14 mouse cellular contexts compared by ENCODE assay signal in genomic region chr8:55025851-55026660, GRCm38 (mm10).
DNase-seq lines count a peak whose midpoint lies in the region; ATAC-seq and TF ChIP-seq lines count a peak whose summit lies in the region.
"Had no signal": no experiment of that assay in that cellular context is flagged by ENCODE, and none has a peak within 500 bp of the region (broad histone marks: within the 10 kb centered on the region; RNA-seq: fewer than 3 reads in every experiment).

No protein-coding gene starts in this region.

- DNase-seq in cerebellum, adult 11 months: no peak
- DNase-seq in brain, embryonic 14.5 days (ENCODE audit: low read depth): peak; percentile 93
- DNase-seq in hindbrain, embryonic 10.5 days (ENCODE audit: low spot score): no peak
- no peak for DNase-seq in gastrocnemius, postnatal 10 days
- no peak for DNase-seq in urinary bladder, adult 18-20 months (ENCODE audit: low spot score in 2 of 2)
- no peak for DNase-seq in kidney, postnatal 36 days
- DNase-seq: kidney, adult 2 months; right cerebral cortex, adult 18-20 months had no signal

- WGBS in hindbrain, embryonic 10.5 days: 61% methylated on average over 10 of the region's 10 CpGs
- 6% methylated on average over 10 of the region's 10 CpGs for WGBS in midbrain, embryonic 15.5 days

- H3K9me3 ChIP-seq in hindbrain, embryonic 10.5 days: no peaks in the 10 kb centered on the region
- H3K9me3 ChIP-seq in midbrain, embryonic 15.5 days: no peaks in the 10 kb centered on the region
- H3K9me3 ChIP-seq: embryonic facial prominence, embryonic 15.5 days; heart, embryonic 15.5 days; limb, embryonic 13.5 days; lung, embryonic 15.5 days had no signal

- TF ChIP-seq CTCF in brain, embryonic 14.5 days (IDR thresholded peaks at IDR 0.05; ENCODE audit: borderline replicate concordance, extremely low read depth, insufficient read depth, insufficient read length): no peak

- H3K4me2 ChIP-seq in midbrain, embryonic 15.5 days: peak overlapping the region; percentile 35
- H3K4me2 ChIP-seq: embryonic facial prominence, embryonic 15.5 days; heart, embryonic 15.5 days; limb, embryonic 13.5 days; lung, embryonic 15.5 days had no signal

- no peak for TF ChIP-seq POLR2A in brain, embryonic 14.5 days (IDR thresholded peaks at IDR 0.05; ENCODE audit: borderline replicate concordance, extremely low read depth, insufficient read depth, insufficient read length, poor library complexity, severe bottlenecking)

- H3K4me1 ChIP-seq in hindbrain, embryonic 10.5 days (replicated peaks): peaks cover 5% of the 10 kb centered on the region
- H3K4me1 ChIP-seq in midbrain, embryonic 15.5 days: peaks cover 20% of the 10 kb centered on the region
- H3K4me1 ChIP-seq: embryonic facial prominence, embryonic 15.5 days; heart, embryonic 15.5 days; limb, embryonic 13.5 days; lung, embryonic 15.5 days had no signal

- no peak overlapping the region for H3K4me3 ChIP-seq in hindbrain, embryonic 10.5 days
- H3K4me3 ChIP-seq in midbrain, embryonic 15.5 days: peak overlapping the region; percentile 15; the same call in 1 of the 2 replicates
- H3K4me3 ChIP-seq: embryonic facial prominence, embryonic 15.5 days; heart, embryonic 15.5 days; limb, embryonic 13.5 days; lung, embryonic 15.5 days had no signal

- 0 out of 2 replicates have a peak, but pooled peaks have one; percentile 58 for ATAC-seq in cerebellum, adult (ENCODE audit: insufficient number of reproducible peaks, low FRiP score, low TSS enrichment)
- ATAC-seq in midbrain, embryonic 15.5 days (replicated peaks): peak; percentile 85

- peak overlapping the region; percentile 58 for H3K27ac ChIP-seq in hindbrain, embryonic 10.5 days
- H3K27ac ChIP-seq in midbrain, embryonic 15.5 days: peak overlapping the region; percentile 84
- H3K27ac ChIP-seq: embryonic facial prominence, embryonic 15.5 days; heart, embryonic 15.5 days; limb, embryonic 13.5 days; lung, embryonic 15.5 days had no signal

- H3K9ac ChIP-seq in midbrain, embryonic 15.5 days: peak overlapping the region; percentile 5
- H3K9ac ChIP-seq: embryonic facial prominence, embryonic 15.5 days; heart, embryonic 15.5 days; limb, embryonic 13.5 days; lung, embryonic 15.5 days had no signal

- H3K27me3 ChIP-seq in hindbrain, embryonic 10.5 days (ENCODE audit: insufficient read depth, poor library complexity, severe bottlenecking): no peaks in the 10 kb centered on the region
- H3K27me3 ChIP-seq in midbrain, embryonic 15.5 days (replicated peaks): no peaks in the 10 kb centered on the region
- H3K27me3 ChIP-seq: embryonic facial prominence, embryonic 15.5 days; heart, embryonic 15.5 days; limb, embryonic 13.5 days; lung, embryonic 15.5 days had no signal

- H3K36me3 ChIP-seq in hindbrain, embryonic 10.5 days: no peaks in the 10 kb centered on the region
- no peaks in the 10 kb centered on the region for H3K36me3 ChIP-seq in midbrain, embryonic 15.5 days (replicated peaks)
- H3K36me3 ChIP-seq: embryonic facial prominence, embryonic 15.5 days; heart, embryonic 15.5 days; limb, embryonic 13.5 days; lung, embryonic 15.5 days had no signal
